Mouse (Mus musculus) liver, embryonic 16.5 days (tissue): ENCODE measurements at regions not wholly inside any gene's neighbourhood (a gene's known extent, or its start where the extent isn't known, plus 50 kb on each side); places are given as distances from the start of the nearest gene placed in this dataset.

Experiments
- ATAC-seq: fragments of 200-750 bp; cut with Nextera tagmentation; 2 replicates; pipeline ENCODE4 v1.8.0; 2017; ENCODE audit warnings: low read depth, mild to moderate bottlenecking, moderate number of reproducible peaks, moderate library complexity
- H3K27ac ChIP-seq: fragments of 300-500 bp; sonication (generic); 2 replicates; pipeline ENCODE4 v1.5.1; 2014; ENCODE audit warnings: mild to moderate bottlenecking, low read length
- H3K27me3 ChIP-seq: fragments of 300-500 bp; sonication (generic); 2 replicates; pipeline ENCODE4 v1.6.1; 2014; ENCODE audit warnings: low read depth, low read length, mixed read lengths; ENCODE audit not compliant: control insufficient read depth, insufficient read depth
- H3K36me3 ChIP-seq: fragments of 300-500 bp; sonication (generic); 2 replicates; pipeline ENCODE4 v1.6.1; 2014; ENCODE audit warnings: mild to moderate bottlenecking; ENCODE audit not compliant: control insufficient read depth, insufficient read depth
- H3K4me1 ChIP-seq: fragments of 300-500 bp; sonication (generic); 2 replicates; pipeline ENCODE4 v1.6.1; 2014; ENCODE audit warnings: low read depth, low read length, mixed read lengths; ENCODE audit not compliant: control insufficient read depth
- H3K4me2 ChIP-seq: fragments of 300-500 bp; sonication (generic); 2 replicates; pipeline ENCODE4 v1.6.1; 2014; ENCODE audit warnings: low read depth, low read length, mixed read lengths
- H3K4me3 ChIP-seq: fragments of 300-500 bp; sonication (generic); 2 replicates; pipeline ENCODE4 v1.5.1; 2014; ENCODE audit warnings: low read depth, mild to moderate bottlenecking, low read length
- H3K9ac ChIP-seq: fragments of 300-500 bp; sonication (generic); 2 replicates; pipeline ENCODE4 v1.6.1; 2014; ENCODE audit warnings: low read depth, low read length
- H3K9me3 ChIP-seq: fragments of 300-500 bp; sonication (generic); replicated peaks from 2 replicates; pipeline ENCODE4 v1.6.1; 2016; ENCODE audit warnings: low read length; ENCODE audit not compliant: control insufficient read depth
- WGBS: fragments of 180-500 bp; shearing (Covaris S2); extraction: QIAGEN DNeasy Blood & Tissue Kit; methylation state at CpG from one replicate; pipeline ENCODE4 v1.1.7; 2014; ENCODE audit not compliant: insufficient replicate concordance; 5-methylcytosine and 5-hydroxymethylcytosine counted together

DNA sequence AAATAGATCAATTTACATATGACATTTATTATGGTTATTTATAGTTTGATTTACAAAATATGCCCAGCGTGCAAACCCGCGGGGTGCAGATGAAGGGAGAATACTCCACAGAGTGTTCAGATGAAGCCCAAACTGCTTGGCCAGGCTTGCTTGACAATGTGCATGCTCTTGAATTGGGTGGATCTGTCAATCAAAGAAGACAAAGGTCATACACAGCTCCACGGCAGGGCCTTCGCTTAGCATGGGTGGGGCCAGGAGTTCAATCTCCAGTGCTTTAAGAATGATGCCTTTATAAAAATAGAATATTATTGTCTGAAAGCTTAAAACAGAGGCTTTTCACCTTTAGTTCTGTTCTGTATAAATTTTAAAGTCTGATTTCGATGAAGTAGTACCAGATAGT, 158.3 kb upstream of the Gm10131 start:
- no peak overlapping the region for H3K27ac ChIP-seq
- no peak overlapping the region for H3K4me2 ChIP-seq
- no peak overlapping the region for H3K4me3 ChIP-seq
- H3K4me1 ChIP-seq = no peaks in the 10 kb centered on the region
- no peaks in the 10 kb centered on the region for H3K9me3 ChIP-seq
- no peak for ATAC-seq
- H3K9ac ChIP-seq = no peak overlapping the region
- WGBS = 73% methylated on average over 6 of the region's 6 CpGs
- no peaks in the 10 kb centered on the region for H3K36me3 ChIP-seq
- no peaks in the 10 kb centered on the region for H3K27me3 ChIP-seq

DNA sequence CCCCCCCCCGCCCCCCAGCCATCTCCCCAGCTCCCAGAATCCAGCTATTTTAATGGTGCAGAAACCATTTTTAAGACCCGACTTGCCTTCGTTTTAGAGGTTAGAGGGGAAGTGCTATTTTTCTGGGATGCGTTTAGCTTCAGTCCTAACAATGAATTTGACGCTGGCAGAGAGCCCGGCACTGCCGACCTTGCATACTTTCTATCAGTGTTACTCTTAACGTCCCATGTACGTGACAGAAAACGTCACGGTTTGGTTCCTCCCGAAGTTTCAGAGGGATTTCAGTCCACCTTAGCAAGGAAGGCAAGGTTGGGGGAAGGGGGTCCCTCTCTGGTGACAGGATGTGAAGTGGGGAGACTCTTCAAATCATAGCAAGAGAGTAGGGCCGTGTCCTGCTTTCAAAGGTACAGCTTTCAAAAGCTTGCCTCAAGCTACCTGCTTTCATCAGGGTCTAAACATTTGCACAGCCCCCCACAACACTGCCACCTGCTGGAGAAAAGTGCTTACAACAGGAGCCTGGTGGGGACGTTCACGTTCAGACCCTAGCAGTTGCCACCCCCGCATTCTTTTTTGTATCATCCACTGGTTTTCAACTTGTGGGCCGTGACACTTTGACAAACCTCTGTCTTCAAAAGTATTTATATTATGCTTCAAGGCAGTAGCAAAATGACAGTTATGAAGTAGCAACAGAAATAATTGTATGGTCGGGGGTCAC, 157.4 kb upstream of the Gm10131 start:
- WGBS = 71% methylated on average over 18 of the region's 18 CpGs
- ATAC-seq = no peak

DNA sequence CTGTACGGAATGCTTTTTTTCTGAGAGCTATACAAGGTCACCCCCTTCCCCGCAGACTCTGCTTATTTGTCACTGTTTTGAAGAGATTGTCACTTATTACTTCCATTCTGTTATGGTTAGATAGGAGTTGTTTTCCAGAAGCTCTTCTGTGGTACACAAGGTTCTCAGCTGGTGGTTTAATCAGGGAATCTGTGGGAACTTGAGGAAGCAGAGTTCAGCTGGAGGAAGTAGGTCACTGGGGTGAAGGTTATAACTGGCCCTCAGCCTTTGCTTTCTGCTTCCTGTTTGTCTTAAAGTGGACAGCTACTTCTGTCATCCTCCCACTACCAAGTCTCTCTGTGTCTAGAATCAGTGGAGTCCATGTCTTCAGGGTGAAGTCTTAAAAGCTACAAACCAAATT, 143.4 kb upstream of the Gm10131 start:
- Histone ChIP-seq H3K27ac (no peak overlapping the region), H3K9me3 (no peaks in the 10 kb centered on the region), H3K4me3 (no peak overlapping the region), H3K27me3 (no peaks in the 10 kb centered on the region), H3K9ac (no peak overlapping the region), H3K36me3 (no peaks in the 10 kb centered on the region), H3K4me2 (no peak overlapping the region), H3K4me1 (no peaks in the 10 kb centered on the region)
- ATAC-seq = no peak; the same call in 1 of the 2 replicates
- WGBS = 43% methylated on average over 2 of the region's 2 CpGs

More for the DNA sequence above, 157.4 kb upstream of the Gm10131 start:
- Histone ChIP-seq H3K4me2 (no peak overlapping the region), H3K4me1 (no peaks in the 10 kb centered on the region), H3K9me3 (no peaks in the 10 kb centered on the region), H3K27me3 (no peaks in the 10 kb centered on the region), H3K4me3 (no peak overlapping the region), H3K9ac (no peak overlapping the region), H3K27ac (no peak overlapping the region), H3K36me3 (no peaks in the 10 kb centered on the region)

DNA sequence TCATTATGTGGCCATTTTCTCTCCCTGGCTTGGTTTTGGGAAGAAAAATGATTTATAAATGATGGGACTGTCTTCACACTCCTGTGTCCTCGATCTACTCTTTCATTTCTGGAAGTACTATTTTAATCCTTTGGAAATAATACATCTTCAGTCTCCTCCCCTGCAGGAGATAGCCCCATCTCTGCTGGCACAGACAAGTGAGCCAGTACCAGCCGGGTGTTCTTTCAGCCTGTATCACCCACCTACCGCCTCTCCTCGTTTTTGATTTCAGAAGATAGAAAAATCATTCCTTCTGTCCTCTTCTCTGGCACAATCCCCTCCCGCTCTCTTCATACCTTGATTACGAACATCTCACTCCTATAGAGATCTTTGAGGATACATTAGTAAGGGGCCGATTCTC, 140.4 kb upstream of the Gm10131 start:
- Histone ChIP-seq H3K9me3 (no peaks in the 10 kb centered on the region; the same call in none of the 2 replicates), H3K36me3 (no peaks in the 10 kb centered on the region), H3K9ac (no peak overlapping the region), H3K4me3 (no peak overlapping the region), H3K4me1 (no peaks in the 10 kb centered on the region), H3K4me2 (no peak overlapping the region), H3K27me3 (no peaks in the 10 kb centered on the region), H3K27ac (no peak overlapping the region)
- ATAC-seq = no peak
- WGBS = 69% methylated on average over 7 of the region's 7 CpGs

DNA sequence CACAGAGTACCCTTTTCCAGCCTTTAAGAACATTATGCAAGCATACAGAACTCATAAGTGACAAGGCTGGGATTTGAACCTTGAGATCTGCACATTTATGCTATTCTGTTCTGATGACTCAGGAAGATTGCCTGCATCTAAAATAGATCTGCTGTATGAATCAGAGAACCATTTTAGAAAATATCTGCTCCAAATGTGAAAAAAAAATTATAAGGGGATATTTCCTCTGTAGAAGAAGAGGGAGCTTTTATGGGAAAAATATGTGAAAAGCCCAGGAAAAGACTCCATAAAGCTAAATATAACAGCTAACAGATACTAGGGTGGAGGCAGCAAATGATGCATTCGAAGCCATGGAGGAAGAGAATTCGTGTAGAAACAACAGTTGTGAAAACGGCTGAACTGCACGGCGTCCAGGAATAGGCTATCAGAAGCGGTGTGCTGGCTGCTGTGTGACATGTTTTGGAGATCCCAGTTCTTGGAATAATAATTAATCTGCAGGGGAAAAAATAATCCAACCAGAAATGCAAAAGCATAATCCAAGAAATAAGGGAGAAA, 127.9 kb upstream of the Gm10131 start:
- Histone ChIP-seq H3K9me3 (no peaks in the 10 kb centered on the region), H3K36me3 (no peaks in the 10 kb centered on the region), H3K4me3 (no peak overlapping the region), H3K4me2 (no peak overlapping the region), H3K27ac (no peak overlapping the region), H3K9ac (no peak overlapping the region), H3K27me3 (no peaks in the 10 kb centered on the region), H3K4me1 (no peaks in the 10 kb centered on the region)
- ATAC-seq = no peak
- 74% methylated on average over 6 of the region's 6 CpGs for WGBS

DNA sequence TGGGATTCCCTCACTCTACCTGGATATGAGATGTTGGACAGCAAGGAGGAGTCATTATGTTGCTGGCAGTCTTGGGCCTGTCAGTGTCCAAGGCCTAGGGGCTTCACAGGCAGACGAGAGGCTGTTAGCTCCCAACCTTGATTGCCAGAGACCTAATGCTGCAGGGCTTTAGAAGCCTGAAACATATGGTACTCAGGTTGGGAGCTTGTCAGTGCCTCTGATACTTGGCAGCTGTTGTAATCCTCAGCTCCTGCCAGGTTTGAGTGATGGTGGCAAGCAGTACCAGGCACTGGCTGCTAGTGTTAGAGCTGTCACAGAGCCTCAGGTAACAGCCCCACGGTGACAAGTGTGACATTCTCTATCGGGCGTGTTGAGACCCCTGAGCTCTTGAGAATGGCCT, 122.2 kb upstream of the Gm10131 start:
- no peaks in the 10 kb centered on the region for H3K9me3 ChIP-seq
- H3K27me3 ChIP-seq = no peaks in the 10 kb centered on the region
- no peak overlapping the region for H3K9ac ChIP-seq
- no peaks in the 10 kb centered on the region for H3K36me3 ChIP-seq
- H3K4me1 ChIP-seq = no peaks in the 10 kb centered on the region
- H3K4me2 ChIP-seq = no peak overlapping the region
- H3K4me3 ChIP-seq = no peak overlapping the region
- ATAC-seq = no peak
- no peak overlapping the region for H3K27ac ChIP-seq
- WGBS = 69% methylated on average over 4 of the region's 4 CpGs

DNA sequence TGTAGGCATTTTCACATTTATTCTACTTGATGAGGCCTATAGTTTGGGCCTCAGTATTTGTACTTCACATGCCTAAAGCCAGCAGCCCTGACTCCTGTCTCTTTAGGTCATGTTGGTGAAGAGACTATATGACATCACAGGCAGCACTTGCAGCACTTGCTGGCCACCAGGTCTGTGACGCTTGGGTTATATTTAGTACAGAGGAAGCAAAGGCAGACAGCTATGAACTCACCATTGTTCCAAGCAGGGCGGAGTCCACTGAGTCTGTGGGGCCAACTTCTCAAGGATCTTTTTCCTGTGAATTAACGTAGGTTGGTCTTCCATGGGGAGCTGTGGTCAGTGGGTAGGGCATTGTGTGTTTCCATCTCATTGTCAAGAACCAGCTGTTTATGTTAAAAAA, 117.9 kb upstream of the Gm10131 start:
- Histone ChIP-seq H3K9me3 (no peaks in the 10 kb centered on the region), H3K27me3 (no peaks in the 10 kb centered on the region), H3K27ac (no peak overlapping the region), H3K36me3 (no peaks in the 10 kb centered on the region), H3K9ac (no peak overlapping the region), H3K4me2 (no peak overlapping the region), H3K4me3 (no peak overlapping the region), H3K4me1 (no peaks in the 10 kb centered on the region)
- WGBS = 41% methylated on average over 3 of the region's 3 CpGs
- no peak for ATAC-seq

DNA sequence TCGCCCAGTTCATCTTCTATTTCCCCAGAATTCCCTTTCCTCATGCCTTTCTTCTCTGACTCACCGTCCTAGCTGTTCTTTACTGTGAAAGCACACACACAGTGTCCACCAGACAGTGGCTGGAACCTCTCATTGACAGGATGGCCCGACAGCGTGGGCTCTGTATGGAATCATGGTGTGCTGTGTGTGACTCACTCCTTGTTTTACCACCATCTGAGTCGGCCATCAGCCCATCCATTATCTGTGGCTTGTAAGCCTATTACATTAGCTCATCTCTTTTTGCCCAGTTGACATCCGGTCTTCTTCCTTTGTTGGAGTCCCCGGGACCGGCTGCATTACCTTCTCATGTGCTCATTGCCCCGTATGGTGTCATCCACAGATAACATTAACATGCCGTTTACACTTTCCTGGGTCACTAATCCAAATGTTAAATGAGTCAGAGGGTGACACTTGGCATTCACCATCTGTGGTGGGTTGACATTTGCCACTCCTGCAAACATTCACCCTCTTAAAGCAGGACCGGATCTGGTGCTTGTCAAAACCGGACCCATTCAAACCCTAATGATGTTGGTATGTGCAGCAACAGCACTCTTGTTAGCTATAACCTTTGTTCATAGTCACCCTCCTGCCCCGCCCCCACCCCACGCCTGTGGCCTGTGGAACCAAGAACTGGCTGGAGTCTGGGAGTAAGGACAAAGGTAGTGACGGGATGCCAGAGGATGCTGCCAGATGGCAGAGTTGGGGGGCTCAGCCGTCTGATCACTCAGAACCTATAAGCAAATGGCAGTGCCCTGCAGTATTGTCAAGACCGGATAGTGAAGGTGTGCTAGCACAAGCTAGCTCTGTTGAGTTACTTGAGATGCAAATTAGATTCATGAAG, 113.7 kb upstream of the Gm10131 start:
- H3K9me3 ChIP-seq = no peaks in the 10 kb centered on the region

DNA sequence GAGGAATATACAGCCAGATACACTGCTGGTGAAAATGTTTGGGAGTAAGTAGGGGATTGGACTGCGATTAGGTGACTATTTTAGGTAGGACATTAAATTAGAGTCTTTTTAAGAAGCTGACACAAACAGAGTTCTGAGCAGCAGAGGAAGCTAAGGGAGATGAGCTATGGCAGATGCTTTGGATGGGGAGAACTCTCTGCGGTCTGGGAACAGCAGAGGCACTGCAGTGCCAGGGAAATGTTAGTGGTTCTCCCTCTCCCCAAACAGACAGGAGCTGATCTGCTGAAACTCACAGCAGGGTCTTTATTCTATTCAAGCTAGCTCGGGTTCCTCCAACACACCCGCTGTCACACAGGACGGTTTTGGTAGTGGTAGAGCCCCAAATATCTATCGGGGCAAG, 110.7 kb upstream of the Gm10131 start:
- no peaks in the 10 kb centered on the region for H3K9me3 ChIP-seq
- no peak overlapping the region for H3K27ac ChIP-seq
- no peaks in the 10 kb centered on the region for H3K27me3 ChIP-seq
- no peak overlapping the region for H3K4me3 ChIP-seq
- H3K9ac ChIP-seq = no peak overlapping the region
- H3K4me1 ChIP-seq = no peaks in the 10 kb centered on the region
- 60% methylated on average over 6 of the region's 6 CpGs for WGBS
- no peak overlapping the region for H3K4me2 ChIP-seq
- H3K36me3 ChIP-seq = no peaks in the 10 kb centered on the region
- ATAC-seq = no peak

More for the DNA sequence above, 113.7 kb upstream of the Gm10131 start:
- WGBS = 46% methylated on average over 17 of the region's 17 CpGs
- Histone ChIP-seq H3K27me3 (no peaks in the 10 kb centered on the region), H3K4me2 (no peak overlapping the region), H3K4me3 (no peak overlapping the region), H3K9ac (no peak overlapping the region), H3K36me3 (no peaks in the 10 kb centered on the region), H3K4me1 (no peaks in the 10 kb centered on the region), H3K27ac (no peak overlapping the region)
- no peak for ATAC-seq
